Mouse (Mus musculus) frontal cortex, adult 2 months (tissue): ENCODE data around the gene Prdm11. TPM values are rescaled to one million over a fixed set of nuclear protein-coding genes. Genes with fewer than 3 reads are reported as not detected.

Experiments used
- DNase-seq, 2 experiments: peaks; one replicate each; pipeline ENCODE4 v3.0.0; 2022; ENCODE audit warnings: low spot score in 1 of 2; ENCODE audit errors: extremely low spot score in 1 of 2
- polyA plus RNA-seq: library from polyadenylated mRNA; depleted of rRNA; stranded (reverse); fragments of >200 nt; gene quantifications from 2 replicates; pipeline ENCODE4 v1.2.3, GENCODE M21; 2012; rRNA removed

Prdm11 gene
- polyA plus RNA-seq = 7.9 and 8.0 TPM in 2 replicates

- DNase-seq = no peak
These were observed at the start of gene Prdm11 for GRCm38 (mm10) chr2:93045818-93046508. Gene Prdm11, minus strand, starts transcription at chr2:93046167.

- DNase-seq = no peak
These were observed 46.4 kb upstream of the Prdm11 start for GRCm38 (mm10) chr2:93092347-93092746.

GRCm38 (mm10) chr2:93091679-93092078 lies 45.7 kb upstream of the Prdm11 start:
- DNase-seq = no peak

- no peak for DNase-seq
These were observed 43.6 kb upstream of the Prdm11 start for GRCm38 (mm10) chr2:93089379-93090089.

DNA sequence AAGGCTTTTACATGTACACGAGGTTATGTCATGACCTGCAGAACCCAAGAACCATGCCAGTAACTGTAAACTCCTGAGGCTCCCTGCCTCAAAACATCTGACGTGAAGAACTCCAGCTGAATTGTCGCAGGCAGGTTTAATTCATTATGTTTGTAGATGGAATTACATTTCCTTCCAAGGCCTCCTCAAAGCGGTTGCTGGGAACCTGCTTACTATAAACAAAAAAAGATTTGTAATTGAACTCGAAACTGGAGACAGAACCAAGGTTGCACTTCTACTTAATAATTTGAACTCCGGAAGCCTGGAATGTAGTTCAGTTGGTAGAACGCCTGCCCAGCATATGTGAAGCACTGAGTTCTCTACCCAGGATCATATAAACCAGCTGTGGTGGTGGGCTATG lies 42.0 kb upstream of the Prdm11 start:
- DNase-seq = no peak

- DNase-seq = peak; percentile 90 to 93
These were observed 39.5 kb upstream of the Prdm11 start for GRCm38 (mm10) chr2:93085291-93086027.

- DNase-seq = peak; percentile 44 to 55
These were observed 38.5 kb upstream of the Prdm11 start for GRCm38 (mm10) chr2:93084481-93084880.

DNA sequence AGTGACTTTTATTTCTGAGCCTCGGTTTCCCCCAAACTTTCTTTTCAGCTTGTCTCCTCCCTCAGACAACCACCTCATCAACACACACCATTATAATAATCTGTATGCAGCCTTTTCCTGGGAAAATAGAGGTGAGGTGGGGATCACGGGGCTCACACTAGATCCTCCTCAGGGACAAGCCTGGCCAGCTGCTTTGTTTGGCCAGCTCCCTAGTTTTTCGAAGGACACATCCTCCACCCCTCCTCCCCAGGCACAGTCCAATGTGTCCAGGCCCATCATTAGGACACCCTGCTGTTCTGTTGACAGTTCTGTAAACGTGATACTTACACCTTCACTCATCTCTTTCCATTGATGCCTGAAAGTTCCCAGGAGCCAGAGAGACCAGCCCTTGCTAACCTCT lies 37.4 kb upstream of the Prdm11 start:
- no peak for DNase-seq

GRCm38 (mm10) chr2:93082846-93083245 lies 36.9 kb upstream of the Prdm11 start:
- DNase-seq = no peak

DNA sequence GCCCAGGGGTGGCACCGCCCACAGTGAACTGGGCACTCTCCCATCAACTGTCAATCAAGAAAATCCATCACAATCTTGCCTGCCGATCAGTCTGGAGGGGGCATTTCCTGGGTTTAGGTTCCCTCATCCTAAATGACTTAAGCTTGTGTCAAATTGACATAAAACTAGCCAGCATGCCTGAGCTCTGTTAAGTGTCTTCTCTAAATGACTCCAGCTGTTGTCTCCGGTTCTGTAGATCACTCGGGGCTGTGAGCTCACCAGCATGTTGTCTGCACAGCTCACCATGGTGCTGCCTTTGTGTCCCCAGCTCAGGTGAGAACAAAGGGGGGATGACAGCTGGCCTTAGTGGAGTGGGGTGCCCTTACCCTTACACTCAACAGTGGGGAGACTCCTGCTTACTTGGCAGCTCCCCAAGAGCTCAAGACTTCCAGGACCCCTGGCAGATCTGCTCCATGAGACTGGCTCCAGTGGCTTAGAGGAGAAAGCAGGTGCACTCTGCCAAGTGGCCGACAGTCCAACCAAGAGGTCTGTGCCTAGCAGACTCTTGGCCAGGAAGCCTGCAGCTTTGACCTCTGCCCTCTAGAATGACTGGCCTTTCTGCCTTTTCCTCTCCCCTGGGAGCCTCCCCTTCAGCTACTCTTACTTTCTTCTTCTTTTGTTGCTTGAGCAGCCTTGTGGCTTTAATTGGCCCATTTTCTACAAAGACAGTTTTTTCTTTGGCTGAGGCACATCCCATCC lies 35.1 kb upstream of the Prdm11 start:
- no peak for DNase-seq

DNA sequence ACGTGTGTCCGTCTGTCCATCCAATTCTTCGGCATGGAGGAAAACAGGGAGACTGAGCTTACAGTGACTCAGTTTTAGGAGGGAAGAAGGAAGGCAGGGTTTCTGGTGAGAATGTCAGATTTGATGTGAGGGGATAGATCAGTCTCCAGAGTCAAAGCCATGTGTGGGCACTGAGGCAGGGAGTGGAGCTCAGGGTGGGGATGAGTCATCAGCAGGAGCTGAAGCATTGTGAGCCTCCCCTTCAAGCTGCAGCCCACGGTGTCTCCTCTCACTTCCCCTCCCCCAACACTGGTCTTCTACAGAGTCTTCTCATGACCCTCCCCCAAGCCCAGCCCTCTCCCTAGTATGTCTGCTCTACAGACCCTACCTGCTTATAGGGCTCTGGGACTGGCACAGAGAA lies 33.4 kb upstream of the Prdm11 start:
- DNase-seq = peak in 1 of 2 experiments; percentile 62

GRCm38 (mm10) chr2:93076578-93076955 lies 30.6 kb upstream of the Prdm11 start:
- DNase-seq = no peak

DNA sequence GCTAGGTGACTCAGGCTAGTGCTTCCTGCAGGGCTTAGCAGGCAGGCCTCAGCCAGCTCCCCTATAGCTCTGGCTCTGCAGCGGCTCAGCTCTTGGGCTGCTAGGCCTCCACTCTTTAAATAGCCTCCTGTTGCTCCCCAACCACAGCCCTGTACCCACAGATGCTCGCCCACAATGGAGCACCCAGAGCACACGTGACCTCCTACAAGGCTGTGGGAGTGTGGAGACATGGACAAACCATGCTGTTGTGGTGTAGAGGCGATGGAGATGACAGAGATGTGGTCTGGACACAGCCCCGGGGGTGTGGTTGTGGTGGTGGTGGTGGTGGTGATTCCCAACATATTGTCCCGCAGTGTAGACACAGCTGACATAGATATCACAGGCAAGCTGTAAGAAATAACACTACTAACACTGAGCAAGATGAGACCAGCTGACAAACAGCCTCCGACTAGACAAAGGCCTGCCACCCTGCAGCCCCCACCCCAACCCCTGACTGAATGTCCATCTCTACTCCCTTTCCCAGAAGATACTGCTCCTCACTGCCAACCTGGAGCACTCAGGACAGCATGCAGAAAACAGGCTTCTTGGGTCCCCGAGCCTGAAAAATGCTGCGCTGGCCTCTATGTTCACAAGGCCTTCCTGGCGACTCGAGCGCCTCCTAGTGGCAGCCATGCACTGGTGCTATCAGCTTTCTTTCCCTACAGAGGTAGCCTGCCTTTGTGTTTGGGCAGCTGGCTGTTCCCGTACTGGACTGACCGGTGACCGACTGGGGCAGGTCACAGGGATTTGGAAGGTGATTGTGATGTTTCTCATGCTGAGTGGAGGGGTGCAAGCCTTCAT lies 30.0 kb upstream of the Prdm11 start:
- DNase-seq = peak in 1 of 2 experiments; percentile 62

DNA sequence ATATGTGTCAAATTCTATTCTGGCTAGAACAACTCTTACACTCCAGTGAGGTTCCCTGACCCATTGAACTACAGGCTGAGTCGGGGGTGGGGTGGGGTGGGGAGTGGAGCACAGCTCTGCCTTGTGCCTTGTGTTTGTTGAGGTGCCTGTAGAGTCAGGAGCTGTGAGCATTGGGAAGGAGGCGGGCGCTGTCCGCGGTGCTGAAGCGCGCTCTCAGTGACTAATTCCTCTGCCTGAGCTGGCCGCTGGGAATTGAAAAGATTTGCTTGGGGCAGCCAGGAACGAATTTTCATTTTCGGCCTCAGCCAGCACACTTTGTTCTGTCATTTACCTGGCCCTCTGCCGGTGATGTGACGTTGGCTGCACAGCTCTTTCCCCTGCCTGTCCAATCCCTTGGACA lies 25.7 kb upstream of the Prdm11 start:
- peak in 1 of 2 experiments; percentile 62 for DNase-seq

- peak in 1 of 2 experiments; percentile 58 for DNase-seq
These were observed 23.0 kb upstream of the Prdm11 start for GRCm38 (mm10) chr2:93068942-93069341.

DNA sequence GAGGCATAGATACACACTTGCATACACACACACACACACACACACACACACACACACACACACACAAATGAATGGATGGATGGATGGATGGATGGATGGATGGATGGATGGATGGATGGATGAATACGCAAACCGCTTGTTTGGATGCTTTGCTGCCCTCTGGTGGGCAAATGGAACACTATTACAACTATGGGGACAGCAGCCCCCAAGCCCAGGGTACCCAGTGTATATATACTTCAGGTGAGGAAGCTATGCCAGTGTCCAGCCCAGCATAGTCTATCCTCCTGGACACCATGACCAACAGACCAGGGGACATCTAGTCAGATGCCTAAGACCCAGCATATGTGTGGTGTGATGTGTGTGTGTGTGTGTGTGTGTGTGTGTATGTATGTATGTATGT lies 17.4 kb upstream of the Prdm11 start:
- DNase-seq = peak in 1 of 2 experiments; percentile 75

DNA sequence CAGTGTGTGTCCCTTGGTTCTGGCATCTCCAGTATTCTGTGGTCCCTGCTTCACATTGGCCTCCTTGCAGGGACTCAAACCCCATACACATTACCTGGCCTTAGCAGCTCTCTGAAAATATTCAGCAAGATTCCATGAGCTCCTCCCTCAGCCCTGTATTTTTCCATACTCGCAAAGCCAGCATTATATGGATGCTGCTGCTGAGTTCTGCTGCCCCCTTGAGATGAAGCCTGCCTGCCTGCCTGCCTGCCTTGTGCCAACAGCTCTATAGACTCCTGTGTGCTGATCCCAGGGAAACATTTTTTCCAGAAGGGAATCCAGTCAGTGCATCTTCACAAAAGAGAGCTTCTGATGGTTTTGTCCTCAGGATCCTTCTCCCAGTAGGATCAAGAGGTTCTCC lies 5.9 kb upstream of the Prdm11 start:
- no peak for DNase-seq

- DNase-seq = no peak
These were observed 2.8 kb upstream of the Prdm11 start for GRCm38 (mm10) chr2:93048601-93049323.

DNA sequence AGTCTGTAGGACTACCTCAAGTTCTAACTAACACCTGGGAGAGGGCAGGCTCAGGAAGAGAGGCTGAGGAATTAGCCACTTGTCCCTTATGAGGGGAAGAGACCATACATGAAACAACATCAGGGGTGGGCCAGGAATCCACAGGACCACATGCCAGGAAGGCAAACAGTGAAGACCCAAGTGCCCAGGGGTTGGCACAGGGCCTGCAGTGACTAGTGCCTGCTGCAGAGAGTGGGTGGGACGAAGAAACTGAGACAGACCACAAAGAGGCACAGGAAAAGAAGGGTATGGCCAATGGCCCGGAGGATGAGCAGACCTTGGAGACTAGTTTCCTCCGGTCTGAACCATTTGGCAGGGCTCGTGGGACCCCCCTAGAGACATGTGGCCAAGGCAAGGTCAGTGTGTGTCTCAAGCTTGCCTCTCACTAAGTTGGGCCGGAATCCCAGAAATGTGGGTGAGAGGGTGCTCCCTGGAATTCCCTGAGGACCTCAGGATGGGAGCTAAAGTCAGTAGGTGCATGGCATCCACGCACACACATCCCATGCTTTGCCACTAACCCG lies 1.6 kb upstream of the Prdm11 start:
- DNase-seq = no peak
